ENCODE assay signal across 16 mouse cellular contexts in the genomic region with DNA sequence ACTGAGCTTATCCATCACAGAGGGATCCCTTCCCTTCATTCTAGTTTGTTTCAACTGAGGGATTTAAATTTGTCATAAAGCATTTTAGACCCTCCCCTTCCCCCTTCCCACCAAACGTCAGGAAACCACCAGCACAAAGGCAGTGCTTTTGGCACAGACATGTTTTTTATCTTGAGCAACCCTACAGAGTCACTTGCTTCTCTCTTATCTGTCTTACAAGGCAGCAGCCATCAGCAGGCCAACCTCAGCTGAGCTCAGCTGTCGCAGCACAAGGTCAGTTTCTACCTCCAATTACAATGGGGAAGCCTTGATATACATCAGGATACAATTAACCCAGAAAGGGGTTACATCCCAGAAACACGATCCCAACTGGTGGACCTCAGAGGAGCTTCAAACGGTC. TPM values are rescaled to one million over a fixed set of nuclear protein-coding genes. Genes with fewer than 3 reads are reported as not detected.
A peak's percentile ranks its signal among the peaks of the same experiment; 100 is the strongest.
DNase-seq lines count a peak whose midpoint lies in the region; ATAC-seq lines count a peak whose summit lies in the region.
"Had no signal": no experiment of that assay in that cellular context is flagged by ENCODE, and none has a peak within 500 bp of the region (broad histone marks: within the 10 kb centered on the region; RNA-seq: fewer than 3 reads in every experiment).

No protein-coding gene starts in this region.

- no peak overlapping the region for H3K4me2 ChIP-seq in kidney, embryonic 16.5 days (replicated peaks; ENCODE audit: low read depth, low read length)
- H3K4me2 ChIP-seq: forebrain, embryonic 13.5 days; midbrain, embryonic 11.5 days had no signal

- no peak for ATAC-seq in kidney, embryonic 16.5 days (ENCODE audit: low FRiP score, low TSS enrichment)
- peak; percentile 74 for ATAC-seq in megakaryocyte-erythroid progenitor cell, adult 5-6 weeks (replicated peaks; ENCODE audit: low FRiP score, low TSS enrichment, poor library complexity, severe bottlenecking)
- ATAC-seq: forebrain, embryonic 13.5 days; lung, postnatal 0 days had no signal

- H3K27me3 ChIP-seq in heart, embryonic 10.5 days (ENCODE audit: insufficient read depth, poor library complexity, severe bottlenecking) = no peaks in the 10 kb centered on the region; the same call in 1 of the 2 replicates
- H3K27me3 ChIP-seq in kidney, embryonic 16.5 days (ENCODE audit: insufficient read depth, low read length) = no peaks in the 10 kb centered on the region
- no peaks in the 10 kb centered on the region for H3K27me3 ChIP-seq in limb, embryonic 10.5 days (ENCODE audit: low read depth, poor library complexity, severe bottlenecking)
- H3K27me3 ChIP-seq: forebrain, embryonic 13.5 days had no signal

- H3K27ac ChIP-seq in heart, embryonic 10.5 days = peak overlapping the region; percentile 77
- H3K27ac ChIP-seq in kidney, embryonic 16.5 days (ENCODE audit: low read length) = peak overlapping the region; percentile 95
- peak overlapping the region; percentile 73; the same call in 1 of the 2 replicates for H3K27ac ChIP-seq in limb, embryonic 10.5 days
- H3K27ac ChIP-seq: forebrain, embryonic 13.5 days had no signal

- H3K36me3 ChIP-seq in heart, embryonic 10.5 days = no peaks in the 10 kb centered on the region
- no peaks in the 10 kb centered on the region for H3K36me3 ChIP-seq in kidney, embryonic 16.5 days (ENCODE audit: insufficient read depth, low read length)
- 0 out of 2 replicates have a peak, but pooled peaks cover 3% of the 10 kb centered on the region for H3K36me3 ChIP-seq in limb, embryonic 10.5 days

- no peak for DNase-seq in heart, embryonic 10.5 days (ENCODE audit: low spot score)
- no peak for DNase-seq in heart, adult 8-10 months (ENCODE audit: low spot score)
- no peak for DNase-seq in kidney, adult 18-20 months
- DNase-seq in limb, embryonic 10.5 days (ENCODE audit: low spot score) = no peak
- no peak for DNase-seq in Muller cell, postnatal 12 days (ENCODE audit: inconsistent ontology term)
- DNase-seq in frontal cortex, postnatal 10 days (ENCODE audit: low spot score in 2 of 2) = no peak
- DNase-seq: adrenal gland, postnatal 36 days; cerebellum, adult 11-12 months; embryo, embryonic 11 days; gastrocnemius, postnatal 10 days; left cerebral cortex, postnatal 4 days had no signal

- no peak overlapping the region for H3K9ac ChIP-seq in kidney, embryonic 16.5 days (replicated peaks; ENCODE audit: low read length)
- H3K9ac ChIP-seq: forebrain, embryonic 13.5 days had no signal

- WGBS in heart, embryonic 10.5 days = 16% methylated on average over 4 of the region's 4 CpGs
- WGBS in kidney, embryonic 16.5 days = 18% methylated on average over 4 of the region's 4 CpGs
- 6% methylated on average over 4 of the region's 4 CpGs for WGBS in limb, embryonic 10.5 days

- H3K9me3 ChIP-seq in heart, embryonic 10.5 days = no peaks in the 10 kb centered on the region
- no peaks in the 10 kb centered on the region for H3K9me3 ChIP-seq in kidney, embryonic 16.5 days (ENCODE audit: low read length)
- H3K9me3 ChIP-seq in limb, embryonic 10.5 days (replicated peaks) = no peaks in the 10 kb centered on the region
- H3K9me3 ChIP-seq: forebrain, embryonic 13.5 days had no signal

- peaks cover 55% of the 10 kb centered on the region for H3K4me1 ChIP-seq in heart, embryonic 10.5 days
- peaks cover 43% of the 10 kb centered on the region for H3K4me1 ChIP-seq in kidney, embryonic 16.5 days (ENCODE audit: insufficient read depth, low read length)
- H3K4me1 ChIP-seq in limb, embryonic 10.5 days = peaks cover 65% of the 10 kb centered on the region
- H3K4me1 ChIP-seq: forebrain, embryonic 13.5 days had no signal

- H3K4me3 ChIP-seq in heart, embryonic 10.5 days = no peak overlapping the region
- no peak overlapping the region for H3K4me3 ChIP-seq in kidney, embryonic 16.5 days (ENCODE audit: low read length)
- no peak overlapping the region for H3K4me3 ChIP-seq in limb, embryonic 10.5 days
- H3K4me3 ChIP-seq: forebrain, embryonic 13.5 days had no signal

RNA-seq across cellular contexts. Expression of gene St6galnac3, which starts 33.4 kb away (rescaled TPM):
- polyA plus RNA-seq in heart, embryonic 10.5 days (2016; fragmentation: Nextera tagmentation; extraction: Ambion mirVana) = 26.7 and 38.4 TPM in 2 replicates
- 1 to 10 TPM; 4.0 to 6.3 (median 5.7) TPM for total RNA-seq in heart, adult 8-10 months (2022)
- polyA plus RNA-seq in kidney, embryonic 16.5 days (2015; fragmentation: Nextera tagmentation; extraction: Ambion mirVana) = 71.6 and 75.8 TPM in 2 replicates
- 53.3 and 53.6 TPM in 2 replicates for polyA plus RNA-seq in limb, embryonic 10.5 days (2016; fragmentation: Nextera tagmentation; extraction: Ambion mirVana)
- total RNA-seq in megakaryocyte-erythroid progenitor cell, adult 5-6 weeks (2014; fragmentation: Nextera tagmentation) = 19.6 and 26.5 TPM in 2 replicates
- 4.0 and 17.2 TPM in 2 replicates for total RNA-seq in megakaryocyte-erythroid progenitor cell, adult 5-6 weeks (2017)
